Mouse (Mus musculus) hindbrain, postnatal 0 days (tissue): Measurements from ENCODE around the gene Srebf2. TPM values are rescaled to one million over a fixed set of nuclear protein-coding genes. Genes with fewer than 3 reads are reported as not detected.
A peak's percentile ranks its signal among the peaks of the same experiment; 100 is the strongest.

Source experiments
- ATAC-seq: fragments of 200-750 bp; cut with Nextera tagmentation; 2 replicates; pipeline ENCODE4 v1.8.0; 2017; ENCODE audit warnings: mild to moderate bottlenecking, moderate TSS enrichment, moderate library complexity
- DNase-seq: peaks from one replicate; pipeline ENCODE4 v3.0.0-alpha.2; 2015; ENCODE audit warnings: low spot score
- H3K27ac ChIP-seq: fragments of 300-500 bp; sonication (generic); 2 replicates; pipeline ENCODE4 v1.5.1; 2014; ENCODE audit warnings: mild to moderate bottlenecking
- H3K27me3 ChIP-seq: fragments of 300-500 bp; sonication (generic); 2 replicates; pipeline ENCODE4 v1.6.1; 2014; ENCODE audit warnings: low read length, mixed read lengths; ENCODE audit not compliant: insufficient read depth
- H3K36me3 ChIP-seq: fragments of 300-500 bp; sonication (generic); 2 replicates; pipeline ENCODE4 v1.6.1; 2014; ENCODE audit warnings: low read length, mixed read lengths; ENCODE audit not compliant: insufficient read depth
- H3K4me1 ChIP-seq: fragments of 300-500 bp; sonication (generic); 2 replicates; pipeline ENCODE4 v1.6.1; 2014; ENCODE audit warnings: antibody characterized with exemption, low read length, mixed read lengths; ENCODE audit not compliant: insufficient read depth
- H3K4me2 ChIP-seq: fragments of 300-500 bp; sonication (generic); 2 replicates; pipeline ENCODE4 v1.6.1; 2014; ENCODE audit warnings: low read depth, mild to moderate bottlenecking, low read length, moderate library complexity, mixed read lengths
- H3K4me3 ChIP-seq: fragments of 300-500 bp; sonication (generic); 2 replicates; pipeline ENCODE4 v1.5.1; 2014; ENCODE audit warnings: low read length
- H3K9ac ChIP-seq: fragments of 300-500 bp; sonication (generic); replicated peaks from 2 replicates; pipeline ENCODE4 v1.6.1; 2014; ENCODE audit warnings: mild to moderate bottlenecking, low read length, moderate library complexity, mixed read lengths
- H3K9me3 ChIP-seq: fragments of 300-500 bp; sonication (generic); 2 replicates; pipeline ENCODE4 v1.6.1; 2016; ENCODE audit warnings: low read length, mixed read lengths
- CTCF ChIP-seq: IDR thresholded peaks from 2 replicates; pipeline ENCODE4 v1.5.1; 2016; ENCODE audit warnings: antibody characterized with exemption, control low read depth, low read depth
- WGBS: fragments of 180-500 bp; shearing (Covaris S2); extraction: QIAGEN DNeasy Blood & Tissue Kit; methylation state at CpG from one replicate; pipeline ENCODE4 v1.1.7; 2014; 5-methylcytosine and 5-hydroxymethylcytosine counted together
- polyA plus RNA-seq: library from polyadenylated mRNA; unstranded; fragments of >200 nt; fragmentation: Nextera tagmentation; extraction: Ambion mirVana; gene quantifications from 2 replicates; pipeline ENCODE4 v1.2.1, GENCODE M21; 2015
- total RNA-seq: library from RNA; depleted of rRNA; stranded (reverse); fragments of >200 nt; gene quantifications from 2 replicates; pipeline ENCODE4 v1.2.3, GENCODE M21; 2014

Gene Srebf2
- total and polyA plus RNA-seq, 2 experiments from 2014 or later, result 145 to 256 TPM

DNA sequence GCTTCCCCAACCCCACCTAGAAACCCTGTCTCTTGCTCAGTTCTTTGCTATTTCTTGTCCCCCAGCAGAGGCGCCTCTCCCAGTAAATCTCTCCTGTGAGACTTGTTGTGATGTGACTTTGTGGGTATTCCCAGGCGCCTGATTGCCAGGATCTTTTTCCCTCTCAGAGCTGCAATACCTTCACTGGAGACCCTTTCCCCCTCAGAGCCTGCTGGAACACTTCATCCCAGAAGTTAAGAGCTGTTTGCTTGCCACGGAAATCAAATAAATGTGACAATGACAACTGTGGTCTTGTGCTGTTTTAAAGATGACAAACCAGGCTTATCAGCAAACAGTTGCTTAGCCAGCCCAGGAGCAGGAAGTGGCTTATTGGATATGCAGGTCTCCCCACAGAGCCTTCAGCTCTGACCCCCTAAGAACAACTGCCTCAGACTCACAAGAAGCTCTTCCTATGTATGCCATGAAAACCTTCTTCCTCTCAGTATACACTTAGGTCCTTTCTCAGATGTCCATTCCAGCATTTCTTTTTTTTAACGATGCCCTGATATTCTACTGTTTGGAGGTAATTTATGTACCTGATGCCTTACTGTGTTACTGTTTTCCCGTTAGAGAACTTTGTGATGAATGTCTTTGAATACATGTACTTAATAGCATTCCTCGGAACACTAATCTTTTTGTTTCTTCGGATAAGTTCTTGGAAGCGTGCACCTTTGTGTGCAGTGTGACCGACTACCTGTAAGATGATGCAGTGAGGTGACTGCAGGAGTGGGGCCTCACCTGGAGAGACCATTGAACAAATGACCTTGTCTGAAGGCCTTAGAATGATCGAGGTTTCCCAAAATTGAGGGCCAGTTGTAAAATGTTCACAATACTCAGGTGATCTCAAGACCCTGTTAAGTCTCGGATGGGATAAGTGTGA is 871 bp upstream of the Srebf2 start:
- ATAC-seq, result no peak
- H3K36me3 ChIP-seq, result no peaks in the 10 kb centered on the region
- TF ChIP-seq CTCF, result 0 out of 2 replicates have a peak, but pooled peaks have one; percentile 5
- peaks cover 23% of the 10 kb centered on the region for H3K4me1 ChIP-seq
- H3K9me3 ChIP-seq, result no peaks in the 10 kb centered on the region
- H3K27ac ChIP-seq, result peak overlapping the region; percentile 98
- H3K4me2 ChIP-seq, result peak overlapping the region; percentile 82
- DNase-seq, result no peak
- WGBS, result 15% methylated on average over 11 of the region's 11 CpGs
- peak overlapping the region; percentile 75 for H3K4me3 ChIP-seq
- H3K9ac ChIP-seq, result 0 out of 2 replicates have a peak overlapping the region, but pooled peaks have one; percentile 4
- H3K27me3 ChIP-seq, result no peaks in the 10 kb centered on the region

GRCm38 (mm10) chr15:82147611-82148111 is 680 bp downstream of the Srebf2 start:
- TF ChIP-seq CTCF, result peak; percentile 17; the same call in 1 of the 2 replicates
- Histone ChIP-seq H3K4me1 (peaks cover 29% of the 10 kb centered on the region), H3K9ac (peak overlapping the region; percentile 88), H3K27me3 (no peaks in the 10 kb centered on the region), H3K4me3 (peak overlapping the region; percentile 75), H3K36me3 (no peaks in the 10 kb centered on the region), H3K4me2 (peak overlapping the region; percentile 82), H3K9me3 (no peaks in the 10 kb centered on the region), H3K27ac (peak overlapping the region; percentile 98)
- DNase-seq (peak; percentile 74), ATAC-seq (peak; percentile 43)
- WGBS, result under 1% methylated on average over 42 of the region's 50 CpGs

DNA sequence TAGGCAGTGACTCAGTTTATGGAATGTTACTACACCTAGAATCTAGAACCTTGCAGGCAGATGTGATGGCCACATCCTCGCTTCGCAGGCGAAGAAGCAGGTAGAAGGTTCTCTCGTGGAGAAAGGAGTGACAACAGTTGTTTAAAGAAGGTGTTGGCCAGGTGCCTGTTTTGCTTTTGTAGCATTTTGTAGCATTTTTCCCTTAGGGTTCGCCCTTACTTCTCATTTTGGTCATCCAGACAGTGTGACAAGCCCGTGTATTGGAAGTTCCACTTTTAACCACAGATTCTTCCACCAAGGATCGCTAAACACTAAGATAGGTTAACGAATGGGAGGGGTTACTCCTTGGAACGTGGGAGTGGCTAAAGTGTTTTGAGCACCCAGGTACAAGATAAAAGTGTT is 1.5 kb downstream of the Srebf2 start:
- ATAC-seq, result no peak
- Histone ChIP-seq H3K36me3 (no peaks in the 10 kb centered on the region), H3K9me3 (no peaks in the 10 kb centered on the region), H3K27ac (peak overlapping the region; percentile 98; the same call in 1 of the 2 replicates), H3K9ac (peak overlapping the region; percentile 88; the same call in 1 of the 2 replicates), H3K4me3 (peak overlapping the region; percentile 75), H3K4me1 (peaks cover 29% of the 10 kb centered on the region), H3K4me2 (peak overlapping the region; percentile 82), H3K27me3 (no peaks in the 10 kb centered on the region)
- 24% methylated on average over 9 of the region's 9 CpGs for WGBS
- DNase-seq, result no peak
- TF ChIP-seq CTCF, result no peak

GRCm38 (mm10) chr15:82150042-82150441 is 3.1 kb downstream of the Srebf2 start:
- Histone ChIP-seq H3K27me3 (no peaks in the 10 kb centered on the region), H3K4me3 (no peak overlapping the region), H3K4me2 (no peak overlapping the region), H3K4me1 (peaks cover 29% of the 10 kb centered on the region), H3K36me3 (no peaks in the 10 kb centered on the region), H3K9ac (no peak overlapping the region), H3K27ac (no peak overlapping the region), H3K9me3 (no peaks in the 10 kb centered on the region)
- ATAC-seq, result no peak
- TF ChIP-seq CTCF, result no peak
- DNase-seq, result no peak

DNA sequence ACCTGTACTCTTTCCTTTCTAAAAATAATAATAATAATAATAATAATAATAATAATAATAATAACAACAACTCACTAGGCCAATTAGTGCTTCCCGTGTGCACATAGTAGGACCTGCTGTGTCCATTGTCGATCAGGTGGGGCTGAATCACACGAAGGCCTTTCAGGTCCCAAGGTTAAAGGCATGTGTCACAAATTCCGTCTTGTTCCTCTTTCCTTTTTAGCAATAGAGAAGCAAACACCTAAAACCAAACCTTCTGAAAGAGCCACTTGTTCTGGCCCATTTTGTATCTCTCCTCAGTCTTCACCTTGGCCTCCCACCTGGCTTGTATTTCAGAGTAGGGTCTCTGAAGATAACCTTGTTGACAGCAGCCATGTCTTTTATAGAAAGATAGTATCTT is 4.2 kb downstream of the Srebf2 start:
- no peaks in the 10 kb centered on the region for H3K27me3 ChIP-seq
- H3K4me2 ChIP-seq, result no peak overlapping the region
- no peaks in the 10 kb centered on the region for H3K9me3 ChIP-seq
- H3K4me1 ChIP-seq, result peaks cover 23% of the 10 kb centered on the region
- H3K4me3 ChIP-seq, result no peak overlapping the region
- 92% methylated on average over 4 of the region's 4 CpGs for WGBS
- no peak overlapping the region for H3K27ac ChIP-seq
- TF ChIP-seq CTCF, result no peak
- DNase-seq (no peak), ATAC-seq (no peak)
- no peaks in the 10 kb centered on the region for H3K36me3 ChIP-seq
- H3K9ac ChIP-seq, result no peak overlapping the region

GRCm38 (mm10) chr15:82152022-82152421 is 5.0 kb downstream of the Srebf2 start:
- TF ChIP-seq CTCF, result no peak
- Histone ChIP-seq H3K4me2 (no peak overlapping the region), H3K4me1 (peaks cover 18% of the 10 kb centered on the region)

More at GRCm38 (mm10) chr15:82152022-82152421, 5.0 kb downstream of the Srebf2 start:
- Histone ChIP-seq H3K4me3 (no peak overlapping the region), H3K27ac (no peak overlapping the region; the same call in 1 of the 2 replicates), H3K9ac (no peak overlapping the region), H3K36me3 (no peaks in the 10 kb centered on the region), H3K27me3 (no peaks in the 10 kb centered on the region), H3K9me3 (no peaks in the 10 kb centered on the region)
- no peak for DNase-seq
- no peak for ATAC-seq
- 85% methylated on average over 12 of the region's 12 CpGs for WGBS
